Mouse (Mus musculus) embryonic fibroblast, embryonic 13.5 days (primary cell): Measurements from ENCODE around the gene Tmem44.

Source experiments
- CTCF ChIP-seq: IDR thresholded peaks from 2 replicates; pipeline ENCODE4 v1.5.1; 2011; ENCODE audit warnings: mild to moderate bottlenecking, control low read depth, low read length, moderate library complexity, borderline replicate concordance; ENCODE audit not compliant: insufficient read depth
- POLR2A ChIP-seq: IDR thresholded peaks from 2 replicates; pipeline ENCODE4 v1.6.1; 2011; ENCODE audit warnings: low read depth, mild to moderate bottlenecking, control low read depth, low read length, moderate library complexity

GRCm38 (mm10) chr16:30507120-30507519 lies 43.5 kb downstream of the Tmem44 start:
- TF ChIP-seq POLR2A (no peak), CTCF (no peak)
